Mouse (Mus musculus): Measurements from ENCODE around the gene Trim75. TPM values are rescaled to one million over a fixed set of nuclear protein-coding genes. Genes with fewer than 3 reads are reported as not detected.

Trim75 gene
- polyA plus RNA-seq, 1 experiment from 2014 or later: 0.15 TPM

DNA sequence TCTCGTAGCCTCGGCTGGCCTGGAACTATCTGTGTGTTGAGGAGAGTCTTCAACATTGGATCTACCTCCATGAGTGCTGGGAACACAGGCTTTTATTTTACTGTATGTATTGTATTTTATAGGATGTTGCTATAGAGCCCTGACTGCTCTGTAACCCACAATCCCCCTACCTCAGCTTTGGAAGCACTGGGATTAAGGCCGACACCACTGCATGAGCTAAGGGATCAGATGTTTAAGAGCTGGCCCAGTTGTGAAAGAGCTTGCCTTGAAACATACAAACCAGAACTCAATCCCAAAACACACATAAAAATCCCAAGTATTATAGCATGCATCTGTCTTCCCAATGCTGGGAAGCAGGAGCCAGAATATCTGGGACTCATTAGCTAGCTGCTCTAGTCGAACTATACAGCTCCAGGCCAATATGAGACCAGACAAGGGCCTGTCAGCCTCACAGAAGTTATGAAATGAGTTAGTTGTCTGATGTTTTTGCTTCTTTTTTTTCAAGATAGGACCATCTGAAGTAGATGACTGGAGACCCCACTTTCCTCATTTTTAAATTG, 11.3 kb upstream of the Trim75 start:
- in situ Hi-C loops (cut with MboI; ENCODE audit: low pct_unique_long_range_greater_than_20kb): no loop called here
- no peak for TF ChIP-seq CTCF (IDR thresholded peaks at IDR 0.05)
- ChIA-PET CTCF (interaction anchor here (1.0 to 1.3 kb wide), 2 partner anchors 20 to 149 kb away, joined by 3 read pairs; no protein-coding TSS in a partner anchor), POLR2A (interaction anchor here (0.9 kb wide), 1 partner anchor 15 kb away, joined by 3 read pairs; no protein-coding TSS in a partner anchor)
- ATAC-seq (no peak), DNase-seq (ENCODE audit: low read depth, low spot score) (no peak)
- peaks cover 5% of the 10 kb centered on the region for H3K27me3 ChIP-seq

DNA sequence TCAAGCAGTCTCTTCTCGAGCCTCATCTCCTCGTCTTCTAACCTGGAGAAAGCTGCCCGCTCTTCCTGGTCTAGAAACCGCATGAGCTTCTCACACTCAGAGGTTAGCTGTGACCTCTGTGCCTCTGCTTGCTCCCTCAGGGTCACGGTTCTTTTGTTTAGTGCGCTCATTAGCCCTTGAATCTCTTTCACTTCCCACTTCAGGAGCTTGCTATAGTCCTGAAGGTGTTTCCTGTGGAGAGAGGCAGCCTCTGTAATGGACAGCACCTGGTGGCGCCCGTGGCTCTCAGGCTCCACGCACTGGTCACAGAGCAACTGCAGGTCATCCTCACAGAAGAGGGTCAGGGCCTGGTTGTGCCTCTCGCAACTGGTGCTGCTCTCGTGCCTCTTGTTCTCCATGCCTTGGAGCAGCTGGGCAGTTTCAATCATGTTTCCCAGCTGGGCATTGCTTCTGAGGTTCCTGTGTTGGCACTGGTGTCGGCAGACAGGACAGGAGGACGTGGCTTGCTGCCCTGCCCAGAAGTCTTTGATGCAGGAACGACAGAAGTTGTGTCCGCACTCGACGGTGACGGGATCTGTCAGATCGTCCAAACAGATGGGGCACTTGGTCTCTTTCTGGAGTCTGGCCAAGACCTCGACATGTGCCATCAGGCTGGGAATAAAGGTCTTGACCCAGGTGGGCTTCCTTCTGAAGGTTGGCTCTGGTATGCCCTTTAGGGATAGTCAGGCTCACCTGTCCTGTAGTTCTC, 4.3 kb downstream of the Trim75 start:
- in situ Hi-C loops (cut with MboI; ENCODE audit: low pct_unique_long_range_greater_than_20kb): no loop called here
- no peaks in the 10 kb centered on the region for H3K27me3 ChIP-seq
- no peak for ATAC-seq
- POLR2A ChIA-PET: no interaction called here
- no peak for TF ChIP-seq CTCF (IDR thresholded peaks at IDR 0.05)
- CTCF ChIA-PET: interaction anchor here (0.8 to 1.8 kb wide), 2 partner anchors 16 to 85 kb away, joined by 3 to 4 read pairs; no protein-coding TSS in a partner anchor
- DNase-seq (ENCODE audit: low read depth, low spot score): no peak

DNA sequence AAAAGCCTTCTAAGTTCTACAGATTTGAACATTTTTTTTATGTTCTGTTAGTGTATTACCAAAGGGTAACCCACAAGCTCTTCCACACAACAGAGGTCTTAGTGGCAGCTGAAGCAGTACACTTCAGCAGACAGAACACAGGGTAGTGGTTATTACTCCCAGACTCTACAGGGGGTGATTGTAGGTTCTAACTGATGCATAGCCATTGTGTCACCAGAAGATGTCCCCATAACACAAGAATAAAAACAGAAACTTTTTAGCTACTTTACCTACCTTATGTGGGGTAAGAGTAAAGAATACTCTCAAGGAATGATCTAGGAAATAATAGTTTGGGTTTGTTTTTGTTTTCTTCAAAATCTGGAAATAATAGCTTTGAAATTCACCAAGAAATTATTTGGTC, 24.8 kb downstream of the Trim75 start:
- in situ Hi-C loops (cut with MboI; ENCODE audit: low pct_unique_long_range_greater_than_20kb): loop anchor here (25.0 kb wide), 1 partner anchor 1474 kb away; no protein-coding TSS in a partner anchor
- POLR2A ChIA-PET: no interaction called here
- peak; percentile 44 for TF ChIP-seq CTCF (IDR thresholded peaks at IDR 0.05)
- CTCF ChIA-PET: no interaction called here
- ATAC-seq (no peak), DNase-seq (ENCODE audit: low read depth, low spot score) (no peak)
- H3K27me3 ChIP-seq: no peaks in the 10 kb centered on the region

DNA sequence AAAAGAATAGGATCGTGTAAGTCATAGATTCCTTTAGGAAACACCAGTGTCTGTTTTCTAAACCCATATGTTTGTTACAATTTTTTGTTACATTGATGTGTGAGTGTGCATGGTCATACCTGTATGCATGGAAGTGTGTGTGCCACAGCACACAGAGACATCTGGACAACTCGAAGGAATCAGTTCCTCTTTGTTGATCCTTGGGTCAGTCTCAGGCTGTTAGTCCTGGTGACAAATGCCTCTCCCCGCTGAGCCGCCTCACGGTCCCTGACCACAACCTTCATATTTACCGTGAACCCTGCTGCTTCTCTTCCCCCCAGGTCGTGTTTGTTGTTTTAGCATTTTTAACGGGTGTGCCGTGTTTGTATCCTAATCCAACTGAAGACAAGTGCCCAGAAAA, 28.6 kb downstream of the Trim75 start:
- ATAC-seq: no peak
- H3K27me3 ChIP-seq: no peaks in the 10 kb centered on the region
- DNase-seq (ENCODE audit: low read depth, low spot score): no peak
- ChIA-PET POLR2A (no interaction called here), CTCF (no interaction called here)
- no peak for TF ChIP-seq CTCF (IDR thresholded peaks at IDR 0.05)
- in situ Hi-C loops (cut with MboI; ENCODE audit: low pct_unique_long_range_greater_than_20kb): loop anchor here (25.0 kb wide), 1 partner anchor 1478 kb away; no protein-coding TSS in a partner anchor

DNA sequence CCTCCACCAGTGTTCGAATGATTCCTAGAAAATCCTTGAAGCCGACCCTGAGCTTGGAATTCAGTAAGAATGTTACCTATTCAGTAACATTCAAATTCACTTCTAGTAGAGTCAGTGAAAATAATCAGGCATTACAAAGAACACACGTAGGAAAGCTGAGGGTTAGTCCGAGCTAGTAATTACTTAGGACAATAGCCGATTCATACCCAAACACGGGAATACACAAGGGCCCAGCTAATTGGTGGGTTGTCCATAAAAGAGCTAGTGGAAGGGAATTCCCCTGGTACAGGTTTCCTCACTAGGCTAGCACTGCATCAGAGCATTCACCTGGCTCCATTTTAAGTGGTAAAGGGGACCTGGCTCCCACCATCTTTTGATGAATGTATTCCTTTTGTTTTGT, 35.5 kb downstream of the Trim75 start:
- ATAC-seq (no peak), DNase-seq (ENCODE audit: low read depth, low spot score) (no peak)
- no peaks in the 10 kb centered on the region for H3K27me3 ChIP-seq
- no peak for TF ChIP-seq CTCF (IDR thresholded peaks at IDR 0.05)
- POLR2A ChIA-PET: no interaction called here
- in situ Hi-C loops (cut with MboI; ENCODE audit: low pct_unique_long_range_greater_than_20kb): loop anchor here (25.0 kb wide), 1 partner anchor 1485 kb away; no protein-coding TSS in a partner anchor
- CTCF ChIA-PET: no interaction called here

DNA sequence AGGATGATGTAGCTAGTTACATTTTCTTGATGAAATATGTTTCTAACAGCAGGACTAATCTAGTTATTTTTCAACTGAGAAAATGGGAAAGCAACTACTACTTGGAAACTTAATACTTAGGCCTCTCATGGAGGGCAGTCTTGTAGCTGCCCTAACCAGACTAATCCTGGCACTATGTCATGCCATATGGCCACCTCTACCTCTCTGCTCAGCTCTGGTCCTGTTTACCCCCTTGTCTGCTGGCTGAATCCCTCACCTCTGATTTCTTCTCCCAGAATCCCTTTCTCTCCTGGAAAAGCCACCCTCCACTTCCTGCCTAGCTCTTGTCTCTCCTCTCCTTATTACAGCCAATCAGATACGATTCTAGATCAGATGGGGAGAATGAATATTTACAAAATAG, 39.3 kb downstream of the Trim75 start:
- in situ Hi-C loops (cut with MboI; ENCODE audit: low pct_unique_long_range_greater_than_20kb): loop anchor here (10.0 to 25.0 kb wide), 2 partner anchors 214 to 736 kb away; partner anchors contain the start of genes Msmo1 and Tll1
- TF ChIP-seq CTCF (IDR thresholded peaks at IDR 0.05): no peak
- CTCF ChIA-PET: no interaction called here
- no peaks in the 10 kb centered on the region for H3K27me3 ChIP-seq
- POLR2A ChIA-PET: no interaction called here
- ATAC-seq (no peak), DNase-seq (ENCODE audit: low read depth, low spot score) (no peak)

DNA sequence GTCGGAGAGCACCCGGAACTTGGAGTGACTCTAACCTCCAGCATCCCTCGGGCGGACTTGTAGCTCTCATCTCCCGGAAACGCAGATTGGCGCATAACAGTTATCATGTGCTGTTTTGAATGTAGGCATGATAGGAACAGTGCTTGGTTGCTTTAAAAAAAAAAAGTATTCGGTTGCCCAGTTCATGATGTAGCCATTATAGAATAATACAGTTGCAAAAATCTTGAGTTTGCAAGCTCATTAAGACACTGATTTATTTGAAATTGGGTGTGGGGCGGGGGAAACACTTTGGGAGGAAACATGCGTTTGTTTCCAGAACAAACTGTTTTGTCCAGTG, 40.0 kb downstream of the Trim75 start:
- in situ Hi-C loops (cut with MboI; ENCODE audit: low pct_unique_long_range_greater_than_20kb): loop anchor here (10.0 to 25.0 kb wide), 2 partner anchors 213 to 735 kb away; partner anchors contain the start of genes Msmo1 and Tll1

DNA sequence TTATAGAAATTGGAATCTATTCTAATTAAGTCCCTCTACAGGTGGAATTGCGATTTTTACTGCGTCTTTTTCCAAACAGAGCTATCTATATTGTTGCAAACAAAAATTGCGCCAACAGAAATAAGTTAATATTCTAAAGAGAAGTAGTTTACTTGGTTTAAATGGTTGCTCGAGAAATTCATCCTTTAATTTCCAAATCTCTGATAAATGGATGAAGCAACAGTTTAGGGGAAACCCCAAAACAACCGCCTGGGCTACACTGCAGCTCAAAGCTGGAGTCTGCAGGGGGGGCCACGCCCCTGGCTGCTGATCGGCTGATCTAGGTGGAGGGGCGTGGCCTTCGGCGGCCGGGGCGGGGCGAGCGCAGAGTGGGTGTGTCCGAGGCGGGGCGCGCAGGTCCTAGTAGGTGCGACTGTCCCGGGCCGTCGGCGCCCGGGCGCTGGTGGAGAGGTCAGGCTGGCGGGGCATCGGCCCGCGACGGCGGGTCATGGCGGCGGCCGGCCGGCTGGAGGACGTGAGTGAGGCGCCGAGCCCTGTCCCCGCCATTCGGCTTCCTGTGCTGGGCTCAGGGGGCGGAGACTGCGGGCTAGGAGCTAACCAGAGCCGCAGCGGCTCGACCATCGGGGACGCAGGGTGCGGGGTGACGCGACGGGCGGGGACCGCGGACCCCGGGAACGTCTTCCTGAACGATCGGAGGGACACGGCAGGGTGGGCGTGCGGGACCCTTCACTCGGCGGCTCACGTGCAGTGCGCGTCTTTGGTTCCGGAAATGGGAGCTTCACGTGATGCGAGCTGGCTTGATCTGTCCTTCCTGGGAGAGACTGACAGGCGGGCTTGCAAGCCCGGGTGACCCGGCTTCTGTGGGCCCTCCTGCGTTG, 40.6 kb downstream of the Trim75 start, which contains the start of gene Tmem192:
Gene Tmem192 (plus strand): TSS at position 366 of the 878 bp plus-strand sequence.
- TF ChIP-seq CTCF (IDR thresholded peaks at IDR 0.05): no peak
- peak; percentile 39 for DNase-seq (ENCODE audit: low read depth, low spot score)
- ChIA-PET CTCF (no interaction called here), POLR2A (interaction anchor here (0.7 kb wide), 1 partner anchor 17 kb away, joined by 6 read pairs; no protein-coding TSS in a partner anchor)
- in situ Hi-C loops (cut with MboI; ENCODE audit: low pct_unique_long_range_greater_than_20kb): loop anchor here (10.0 to 25.0 kb wide), 2 partner anchors 212 to 735 kb away; partner anchors contain the start of genes Msmo1 and Tll1
- ATAC-seq: peak; percentile 95
- no peaks in the 10 kb centered on the region for H3K27me3 ChIP-seq

More for the DNA sequence above, 40.0 kb downstream of the Trim75 start:
- H3K27me3 ChIP-seq: no peaks in the 10 kb centered on the region
- POLR2A ChIA-PET: interaction anchor here (0.7 kb wide), 1 partner anchor 16 kb away, joined by 6 read pairs; no protein-coding TSS in a partner anchor
- CTCF ChIA-PET: no interaction called here
- DNase-seq (ENCODE audit: low read depth, low spot score) (no peak), ATAC-seq (no peak)
- no peak for TF ChIP-seq CTCF (IDR thresholded peaks at IDR 0.05)

DNA sequence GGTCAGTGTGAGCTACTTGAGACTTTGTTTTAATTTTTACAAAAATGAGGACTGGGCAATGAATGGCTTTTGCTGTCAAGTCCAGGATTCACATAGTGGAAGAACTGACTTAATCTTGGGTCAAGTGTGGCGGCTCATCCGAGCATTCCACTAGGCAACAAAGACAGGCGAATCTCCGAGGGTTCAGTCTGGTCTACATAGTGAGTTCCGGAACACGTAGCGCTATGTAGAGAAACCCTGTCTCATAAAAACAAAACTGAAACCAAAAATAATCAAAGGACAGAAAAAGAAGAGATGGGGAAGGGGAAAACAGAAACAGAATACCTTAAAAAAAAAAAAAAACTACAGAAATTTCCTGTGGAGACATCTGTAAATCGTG, 41.2 kb downstream of the Trim75 start:
- in situ Hi-C loops (cut with MboI; ENCODE audit: low pct_unique_long_range_greater_than_20kb): loop anchor here (10.0 to 25.0 kb wide), 2 partner anchors 212 to 734 kb away; partner anchors contain the start of genes Msmo1 and Tll1
- TF ChIP-seq CTCF (IDR thresholded peaks at IDR 0.05): no peak
- ATAC-seq (no peak), DNase-seq (ENCODE audit: low read depth, low spot score) (no peak)
- ChIA-PET POLR2A (no interaction called here), CTCF (no interaction called here)
- H3K27me3 ChIP-seq: no peaks in the 10 kb centered on the region

DNA sequence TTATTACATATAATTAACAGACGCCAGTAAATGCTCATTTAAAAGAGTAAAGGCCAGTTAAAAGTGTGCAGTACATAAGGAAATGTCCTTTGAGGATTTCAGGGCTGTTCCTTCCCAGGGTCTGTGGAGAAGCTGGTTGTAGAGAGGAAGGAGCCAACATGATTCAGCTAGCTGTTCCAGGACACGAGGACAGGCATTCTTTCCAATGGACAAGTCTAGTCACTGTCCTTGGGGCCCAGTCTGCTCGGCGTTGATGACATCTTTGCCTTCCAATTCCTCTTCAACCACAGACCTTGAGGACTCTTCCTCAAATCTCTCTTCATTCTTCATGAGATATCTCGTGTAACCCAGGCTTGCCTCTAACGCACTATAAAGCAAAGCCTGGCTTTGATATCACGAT, 42.0 kb downstream of the Trim75 start:
- in situ Hi-C loops (cut with MboI; ENCODE audit: low pct_unique_long_range_greater_than_20kb): loop anchor here (10.0 to 25.0 kb wide), 2 partner anchors 211 to 733 kb away; partner anchors contain the start of genes Msmo1 and Tll1
- POLR2A ChIA-PET: no interaction called here
- ATAC-seq (no peak), DNase-seq (ENCODE audit: low read depth, low spot score) (no peak)
- no peak for TF ChIP-seq CTCF (IDR thresholded peaks at IDR 0.05)
- CTCF ChIA-PET: no interaction called here
- H3K27me3 ChIP-seq: no peaks in the 10 kb centered on the region
